Comparison of ENCODE assay signal across 18 mouse cellular contexts in the genomic region with DNA sequence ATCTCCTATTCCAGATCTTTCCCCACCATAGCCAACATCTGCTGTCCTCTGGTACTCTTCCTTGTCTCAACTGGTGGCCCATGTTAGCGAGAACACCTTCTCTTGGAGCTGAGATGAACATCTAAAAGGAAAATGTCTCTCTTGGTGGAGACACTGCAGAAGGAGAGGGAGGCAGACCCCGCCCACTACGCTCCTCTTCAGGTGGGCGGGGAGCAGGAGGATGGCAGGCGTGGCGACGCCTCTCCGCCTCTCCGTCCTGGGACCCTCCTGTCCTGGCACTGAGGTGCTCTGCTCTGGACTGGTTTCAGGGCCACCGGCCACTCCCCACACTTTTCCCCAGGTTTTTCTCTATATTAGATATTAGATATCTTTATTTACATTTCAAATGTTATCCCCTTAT. TPM values are rescaled to one million over a fixed set of nuclear protein-coding genes. Genes with fewer than 3 reads are reported as not detected.
"Had no signal": no experiment of that assay in that cellular context is flagged by ENCODE, and none has a peak within 500 bp of the region (broad histone marks: within the 10 kb centered on the region; RNA-seq: fewer than 3 reads in every experiment).

No protein-coding gene starts in this region.

- ATAC-seq: midbrain, embryonic 13.5 days; midbrain, embryonic 15.5 days had no signal

- H3K4me3 ChIP-seq: midbrain, embryonic 10.5 days; midbrain, embryonic 13.5 days; midbrain, embryonic 15.5 days; myocyte; neural tube, embryonic 13.5 days; neural tube, embryonic 15.5 days had no signal

- H3K4me2 ChIP-seq: lung, embryonic 14.5 days; midbrain, embryonic 13.5 days; midbrain, embryonic 15.5 days; neural tube, embryonic 13.5 days; neural tube, embryonic 15.5 days had no signal

- H3K27ac ChIP-seq: liver, embryonic 14.5 days; midbrain, embryonic 10.5 days; midbrain, embryonic 13.5 days; midbrain, embryonic 15.5 days; neural tube, embryonic 13.5 days; neural tube, embryonic 15.5 days had no signal

- H3K9me3 ChIP-seq: midbrain, embryonic 10.5 days; midbrain, embryonic 13.5 days; midbrain, embryonic 15.5 days; neural tube, embryonic 13.5 days; neural tube, embryonic 15.5 days had no signal

- DNase-seq: lung, adult 18-20 months; lung, embryonic 14.5 days; lung, postnatal 10 days; lung, postnatal 4 days; right cerebral cortex, postnatal 14 days; spleen, adult 18-20 months; thymus, adult 18-20 months; thymus, postnatal 14 days; thymus, postnatal 36 days had no signal

- H3K9ac ChIP-seq: liver, embryonic 14.5 days; lung, embryonic 14.5 days; midbrain, embryonic 13.5 days; midbrain, embryonic 15.5 days; neural tube, embryonic 13.5 days; neural tube, embryonic 15.5 days had no signal

- H3K4me1 ChIP-seq: midbrain, embryonic 15.5 days had no signal

- H3K36me3 ChIP-seq: midbrain, embryonic 10.5 days; midbrain, embryonic 13.5 days; midbrain, embryonic 15.5 days; neural tube, embryonic 13.5 days; neural tube, embryonic 15.5 days had no signal

- H3K27me3 ChIP-seq: midbrain, embryonic 13.5 days; midbrain, embryonic 15.5 days; neural tube, embryonic 13.5 days; neural tube, embryonic 15.5 days had no signal

RNA-seq across cellular contexts. Expression of gene Card14, which starts 3.1 kb away (rescaled TPM):
- total RNA-seq: megakaryocyte-erythroid progenitor cell, adult 5-6 weeks had no signal
- polyA plus RNA-seq: lung, embryonic 14.5 days; midbrain, embryonic 10.5 days; neural tube, embryonic 11.5 days had no signal
